Mouse (Mus musculus): ENCODE measurements around the gene Lsm6. TPM values are rescaled to one million over a fixed set of nuclear protein-coding genes. Genes with fewer than 3 reads are reported as not detected.
A peak's percentile ranks its signal among the peaks of the same experiment; 100 is the strongest.

Lsm6 gene
- 138 and 180 TPM in 2 replicates for total RNA-seq (2017)

- peak; percentile 92 for ATAC-seq (replicated peaks; ENCODE audit: low read depth, poor library complexity, severe bottlenecking)
Observed at GRCm38 (mm10) chr8:78820673-78821310, at the start of gene Lsm6. Lsm6 (minus strand) TSS chr8:78821140.

DNA sequence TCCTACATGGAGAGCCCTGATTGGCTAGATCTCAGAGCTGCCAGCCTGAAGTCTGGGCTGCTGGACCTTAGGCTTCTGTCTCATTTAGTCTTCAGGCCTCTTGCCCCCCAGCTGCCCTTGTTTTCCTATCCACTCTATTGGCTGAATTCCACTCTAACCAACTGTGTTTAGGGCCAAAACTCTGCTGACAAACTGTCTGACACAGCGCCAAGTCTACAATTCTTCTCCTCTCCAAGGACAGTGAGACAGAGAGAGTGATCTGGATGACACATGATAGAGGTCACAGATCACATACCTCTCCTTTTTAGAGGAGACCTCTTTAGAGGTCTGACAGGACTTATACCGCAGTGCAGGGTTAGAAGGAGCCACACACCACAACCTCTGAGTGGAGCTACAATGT is 46.1 kb upstream of the Lsm6 start:
- no peak for ATAC-seq (replicated peaks; ENCODE audit: low read depth, poor library complexity, severe bottlenecking)

- ATAC-seq (replicated peaks; ENCODE audit: low read depth, poor library complexity, severe bottlenecking): no peak
Observed at GRCm38 (mm10) chr8:78863001-78863400, 42.1 kb upstream of the Lsm6 start.

GRCm38 (mm10) chr8:78862046-78862445 is 41.1 kb upstream of the Lsm6 start:
- no peak for ATAC-seq (replicated peaks; ENCODE audit: low read depth, poor library complexity, severe bottlenecking)

DNA sequence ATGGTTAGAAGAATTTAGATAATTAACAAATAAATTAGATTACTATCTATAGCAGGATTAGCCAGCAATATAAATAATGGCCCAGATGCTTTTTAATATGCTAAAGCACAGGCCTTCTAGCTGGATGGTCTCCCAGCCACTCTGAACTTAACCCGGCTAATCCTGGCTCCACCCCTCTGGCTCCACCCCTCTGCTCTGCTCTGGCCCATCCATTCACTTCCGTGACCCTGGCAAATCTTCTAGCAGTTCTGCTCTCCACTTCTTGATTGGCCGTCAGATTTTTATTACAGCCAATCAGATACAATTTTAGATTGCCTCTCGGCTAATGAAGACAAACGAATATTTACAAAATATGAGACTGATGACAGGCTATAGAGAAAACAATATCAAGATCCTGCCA is 39.8 kb upstream of the Lsm6 start:
- ATAC-seq (replicated peaks; ENCODE audit: low read depth, poor library complexity, severe bottlenecking): no peak

DNA sequence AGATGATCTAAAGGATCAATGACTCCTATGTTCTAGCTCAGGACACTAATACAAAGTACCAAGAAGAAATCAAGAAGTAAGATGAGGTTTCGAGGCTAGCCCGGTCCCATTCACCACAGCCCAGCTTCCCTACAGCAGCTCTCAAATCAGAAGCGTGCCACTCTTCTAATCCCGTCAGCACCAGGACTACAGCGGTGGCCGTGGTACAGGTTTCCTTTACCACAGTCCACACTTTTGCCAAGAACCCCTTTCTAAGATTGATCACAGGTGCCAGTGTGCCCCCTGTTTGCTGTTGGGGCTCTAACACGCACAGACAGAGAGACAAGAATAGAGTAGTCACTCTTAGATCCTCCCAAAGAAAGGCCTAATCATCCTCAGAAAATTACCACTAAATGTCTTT is 36.5 kb upstream of the Lsm6 start:
- no peak for ATAC-seq (replicated peaks; ENCODE audit: low read depth, poor library complexity, severe bottlenecking)

DNA sequence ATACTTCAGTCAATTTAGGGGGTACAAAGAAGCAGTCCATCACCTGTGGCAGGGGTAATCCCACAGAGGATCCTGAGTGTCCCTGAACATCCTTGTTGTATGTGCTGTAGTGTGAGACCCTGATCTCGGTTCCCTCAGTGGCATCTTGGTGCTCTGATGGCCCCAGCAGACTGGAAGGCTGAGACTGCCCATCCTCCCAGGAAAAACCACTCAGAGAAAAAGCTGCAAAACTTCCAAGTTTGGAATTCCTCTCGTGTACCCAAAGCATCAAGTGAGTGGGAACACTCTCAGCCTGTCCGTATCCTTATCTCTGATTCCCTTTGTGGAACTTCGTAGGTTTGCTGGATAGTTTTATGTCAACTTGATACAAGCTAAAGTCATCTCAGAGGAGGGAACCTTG is 31.3 kb upstream of the Lsm6 start:
- ATAC-seq (replicated peaks; ENCODE audit: low read depth, poor library complexity, severe bottlenecking): no peak

GRCm38 (mm10) chr8:78847240-78847639 is 26.3 kb upstream of the Lsm6 start:
- ATAC-seq (replicated peaks; ENCODE audit: low read depth, poor library complexity, severe bottlenecking): no peak

DNA sequence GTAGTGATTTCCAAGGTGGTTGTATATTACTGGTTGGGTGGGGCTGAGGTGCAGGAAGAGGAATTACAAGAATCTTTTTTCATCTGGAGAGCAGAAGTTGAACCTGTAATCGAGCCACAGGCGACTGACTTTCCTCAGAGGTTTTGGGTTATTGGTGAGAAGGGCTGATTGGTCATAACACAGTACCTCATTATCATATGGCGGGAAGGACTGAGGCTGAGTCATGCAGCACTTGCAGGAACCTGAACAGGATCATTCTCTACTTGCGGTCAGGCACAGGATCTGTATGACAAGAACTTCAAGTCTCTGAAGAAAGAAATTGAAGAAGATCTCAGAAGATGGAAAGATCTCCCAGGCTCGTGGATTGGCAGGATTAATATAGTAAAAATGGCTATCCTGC is 23.6 kb upstream of the Lsm6 start:
- ATAC-seq (replicated peaks; ENCODE audit: low read depth, poor library complexity, severe bottlenecking): no peak

GRCm38 (mm10) chr8:78838656-78839413 is 17.9 kb upstream of the Lsm6 start:
- no peak; the same call in 1 of the 2 replicates for ATAC-seq (replicated peaks; ENCODE audit: low read depth, poor library complexity, severe bottlenecking)

GRCm38 (mm10) chr8:78836091-78836490 is 15.2 kb upstream of the Lsm6 start:
- ATAC-seq (replicated peaks; ENCODE audit: low read depth, poor library complexity, severe bottlenecking): no peak

- ATAC-seq (replicated peaks; ENCODE audit: low read depth, poor library complexity, severe bottlenecking): no peak
Observed at GRCm38 (mm10) chr8:78828414-78828813, 7.5 kb upstream of the Lsm6 start.

DNA sequence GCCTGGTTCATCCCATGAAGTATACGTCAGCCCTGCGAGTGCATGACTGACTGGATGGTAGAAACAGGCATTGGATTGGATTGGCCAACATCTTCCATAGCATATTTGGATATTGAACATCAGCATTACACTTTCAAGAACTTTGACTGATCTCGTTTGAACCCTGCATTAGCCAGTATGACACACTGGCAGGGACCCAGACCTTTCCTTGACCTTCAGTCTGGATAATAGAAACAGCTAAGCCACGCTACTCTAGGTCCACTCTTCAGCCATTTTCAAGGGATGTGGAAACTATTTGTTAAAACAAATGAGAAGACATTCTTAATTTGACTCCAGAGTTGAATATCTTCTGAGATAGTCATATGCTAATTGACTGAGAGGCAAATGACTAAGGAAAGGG is 3.6 kb upstream of the Lsm6 start:
- no peak for ATAC-seq (replicated peaks; ENCODE audit: low read depth, poor library complexity, severe bottlenecking)

GRCm38 (mm10) chr8:78819973-78820372 is 967 bp downstream of the Lsm6 start:
- peak; percentile 61 for ATAC-seq (replicated peaks; ENCODE audit: low read depth, poor library complexity, severe bottlenecking)

- ATAC-seq (replicated peaks; ENCODE audit: low read depth, poor library complexity, severe bottlenecking): no peak
Observed at GRCm38 (mm10) chr8:78814743-78815142, 6.2 kb downstream of the Lsm6 start.

- ATAC-seq (replicated peaks; ENCODE audit: low read depth, poor library complexity, severe bottlenecking): no peak
Observed at GRCm38 (mm10) chr8:78813021-78813420, 7.9 kb downstream of the Lsm6 start.

- ATAC-seq (replicated peaks; ENCODE audit: low read depth, poor library complexity, severe bottlenecking): no peak
Observed at GRCm38 (mm10) chr8:78812446-78812845, 8.5 kb downstream of the Lsm6 start.

DNA sequence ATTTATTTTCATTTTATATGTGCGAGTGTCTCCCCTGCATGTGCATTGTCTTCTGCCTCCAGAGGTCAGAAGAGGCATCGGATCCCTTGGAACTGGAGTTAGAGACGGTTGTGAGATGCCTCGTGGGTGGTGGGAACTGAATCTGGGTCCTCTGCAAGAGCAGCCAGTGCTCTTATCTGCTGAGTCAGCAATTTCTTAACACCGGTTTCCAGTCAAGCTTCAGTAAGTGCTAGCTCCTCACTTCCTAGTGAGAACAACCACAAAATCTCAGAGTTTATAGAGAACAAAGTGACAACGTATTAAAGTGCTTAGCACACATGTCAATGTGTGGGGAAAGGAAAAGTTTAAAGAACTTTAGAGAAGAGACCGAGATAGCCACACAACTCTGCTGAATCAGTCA is 9.2 kb downstream of the Lsm6 start:
- ATAC-seq (replicated peaks; ENCODE audit: low read depth, poor library complexity, severe bottlenecking): no peak

DNA sequence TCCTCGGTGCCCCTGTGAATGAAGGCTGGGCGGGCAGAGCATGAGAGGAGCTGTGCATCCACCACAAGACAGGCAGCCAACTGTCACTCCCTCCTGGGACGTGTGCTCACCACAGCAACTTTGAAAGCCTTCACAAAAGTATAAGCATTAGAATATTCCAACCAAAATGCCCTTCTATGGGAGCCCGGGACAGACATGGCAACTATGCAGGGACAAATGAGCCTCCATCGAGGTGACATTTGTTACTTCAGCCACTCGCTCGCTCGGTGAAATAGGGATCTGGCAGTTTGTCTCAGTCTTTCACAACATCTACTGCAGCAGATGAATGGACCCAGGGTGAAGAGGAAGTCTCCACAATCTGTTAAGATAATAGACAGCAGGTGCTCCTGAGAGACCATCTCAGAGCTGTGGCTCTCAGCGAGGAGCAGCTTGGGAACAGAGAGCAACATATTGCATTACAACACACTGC is 10.7 kb downstream of the Lsm6 start:
- ATAC-seq (replicated peaks; ENCODE audit: low read depth, poor library complexity, severe bottlenecking): peak; percentile 72

- ATAC-seq (replicated peaks; ENCODE audit: low read depth, poor library complexity, severe bottlenecking): no peak
Observed at GRCm38 (mm10) chr8:78809454-78810206, 11.3 kb downstream of the Lsm6 start.

DNA sequence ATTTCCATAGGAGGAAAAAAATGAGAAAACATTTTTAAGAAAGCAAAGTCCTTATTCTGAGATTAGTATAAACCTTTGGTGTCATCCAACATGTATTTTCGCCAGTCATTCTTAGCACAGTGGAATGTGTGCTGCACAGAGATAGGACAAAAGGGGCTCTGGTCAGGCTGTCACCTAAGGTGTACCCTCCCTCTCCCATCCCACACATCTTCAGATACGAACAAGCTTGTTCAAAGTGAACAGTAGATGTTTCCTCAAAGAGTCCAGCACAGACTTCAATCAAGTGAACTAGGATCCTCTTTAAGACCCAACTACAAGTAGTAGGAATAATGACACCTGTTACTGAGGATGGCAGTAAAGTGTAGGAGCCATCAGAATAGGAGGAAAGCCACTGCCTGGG is 12.1 kb downstream of the Lsm6 start:
- ATAC-seq (replicated peaks; ENCODE audit: low read depth, poor library complexity, severe bottlenecking): no peak
